Mouse (Mus musculus): ENCODE results near the gene Mllt3.

Mllt3 gene

DNA sequence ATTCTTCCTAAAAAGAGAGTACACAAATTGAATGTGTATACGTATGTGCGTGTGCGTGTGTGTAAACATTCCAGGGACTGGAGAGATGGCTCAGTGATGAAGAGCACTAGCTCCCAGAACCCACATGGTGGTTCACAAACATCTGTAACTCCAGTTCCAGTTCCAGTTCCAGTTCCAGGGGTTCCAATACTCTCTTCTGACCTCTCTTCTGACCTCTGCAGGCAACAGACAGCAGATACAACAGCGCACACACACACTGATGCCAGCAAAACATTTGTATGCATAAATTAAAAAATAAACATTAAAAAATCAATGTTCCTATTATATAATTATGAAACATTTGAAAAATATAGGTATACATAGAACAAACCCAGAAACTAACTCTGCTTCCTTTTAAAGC is 258.6 kb downstream of the Mllt3 start:
- DNase-seq (ENCODE audit: low spot score) = no peak

DNA sequence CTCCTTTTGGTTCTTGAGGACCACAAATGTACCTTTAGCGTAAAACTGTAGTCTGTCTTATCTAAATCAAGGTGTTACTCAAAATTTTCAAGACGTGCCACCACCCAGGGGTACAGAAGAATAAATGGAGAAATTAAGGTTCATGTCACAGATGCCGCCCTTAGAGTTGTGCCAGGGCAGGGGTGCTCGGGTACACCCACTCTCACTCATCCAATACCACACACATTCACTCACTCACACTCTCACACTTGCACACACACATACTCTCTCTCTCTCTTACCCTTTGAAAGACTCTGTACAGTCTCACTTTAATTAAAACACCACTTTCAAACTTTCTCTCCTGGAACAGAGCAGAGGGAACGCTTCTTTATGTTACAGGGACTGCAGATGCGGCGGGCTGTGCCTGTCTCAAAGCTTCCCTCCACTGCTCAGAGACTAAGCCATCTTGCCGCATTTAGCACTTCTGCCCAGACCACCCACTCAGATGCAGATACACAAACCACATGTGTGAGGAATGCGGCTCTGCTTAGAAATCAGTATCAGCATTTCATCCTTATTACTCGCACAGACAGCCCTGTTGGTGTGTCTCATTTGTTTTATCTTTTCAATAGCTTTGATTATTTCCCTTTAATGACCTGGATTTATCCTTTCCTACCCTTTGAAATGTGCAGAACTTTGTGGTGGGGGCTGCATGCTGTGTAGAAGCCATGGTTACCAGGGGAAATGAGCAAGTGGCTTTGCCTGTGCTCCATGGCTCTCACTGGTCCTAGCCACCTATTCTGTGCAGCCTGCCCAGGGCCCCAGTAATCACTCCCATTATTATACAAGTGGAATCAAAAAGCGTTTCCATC is 265.2 kb downstream of the Mllt3 start:
- peak; percentile 85 for DNase-seq (ENCODE audit: low spot score)

- DNase-seq (ENCODE audit: low spot score) = no peak
Observed at GRCm38 (mm10) chr4:87765729-87766128, 267.4 kb downstream of the Mllt3 start.

- no peak for DNase-seq (ENCODE audit: low spot score)
Observed at GRCm38 (mm10) chr4:87761075-87761474, 272.1 kb downstream of the Mllt3 start.

DNA sequence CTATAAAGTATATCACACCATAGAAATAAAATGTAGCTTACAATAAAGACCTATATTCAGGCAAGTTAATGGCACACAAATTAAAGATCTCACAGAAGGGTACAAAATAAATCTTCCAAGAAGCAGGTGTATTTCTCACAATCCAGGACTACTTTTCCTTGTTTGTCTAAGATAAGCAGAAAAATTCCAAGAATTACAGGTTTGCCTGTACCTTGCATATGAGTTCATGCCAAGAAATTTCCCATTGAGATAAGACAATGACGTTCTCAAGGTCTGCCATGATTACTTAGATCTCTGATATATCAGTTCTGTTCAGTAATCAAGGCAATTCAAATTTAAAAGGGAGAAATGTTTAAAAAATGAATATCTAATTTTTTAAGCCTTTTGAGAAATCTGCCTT is 272.9 kb downstream of the Mllt3 start:
- DNase-seq (ENCODE audit: low spot score) = no peak

GRCm38 (mm10) chr4:87759625-87760024 is 273.5 kb downstream of the Mllt3 start:
- no peak for DNase-seq (ENCODE audit: low spot score)

DNA sequence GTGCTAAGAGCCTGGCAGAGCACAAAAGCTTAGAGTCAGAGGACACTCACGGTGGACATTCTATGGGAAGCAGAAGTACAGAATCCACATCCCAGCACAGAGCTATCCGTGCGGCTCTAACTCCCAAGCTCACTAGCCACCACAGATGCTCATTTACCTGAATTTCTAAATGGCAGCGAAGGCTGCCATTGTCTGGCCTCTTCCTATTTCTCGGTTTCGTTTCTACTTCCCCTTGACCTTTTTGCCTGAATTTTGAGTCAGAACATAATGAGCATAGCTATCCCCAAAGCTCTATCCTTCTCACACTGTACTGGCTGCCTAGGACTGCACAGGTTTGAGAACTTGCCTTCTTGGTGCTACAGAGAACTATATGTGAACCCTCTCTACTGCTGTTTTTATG is 274.1 kb downstream of the Mllt3 start:
- DNase-seq (ENCODE audit: low spot score) = no peak

DNA sequence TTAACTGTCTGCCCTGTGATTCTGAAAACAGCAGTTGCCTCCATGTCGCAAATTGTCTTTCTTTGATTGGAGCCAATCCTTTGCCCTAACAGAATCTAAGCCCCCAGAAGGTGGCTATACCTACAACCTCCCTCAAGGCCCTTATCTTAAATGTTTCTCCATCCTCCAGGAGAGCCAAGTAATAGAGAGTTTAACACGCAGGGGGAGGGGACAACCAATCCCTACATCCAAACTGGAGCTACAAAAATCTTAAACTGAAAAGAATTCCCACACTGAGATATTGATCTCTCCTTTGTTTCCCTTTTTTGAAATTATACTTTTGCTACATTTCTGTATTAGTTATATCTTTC is 281.7 kb downstream of the Mllt3 start:
- no peak for DNase-seq (ENCODE audit: low spot score)

- DNase-seq (ENCODE audit: low spot score) = no peak
Observed at GRCm38 (mm10) chr4:87750856-87751514, 282.2 kb downstream of the Mllt3 start.

DNA sequence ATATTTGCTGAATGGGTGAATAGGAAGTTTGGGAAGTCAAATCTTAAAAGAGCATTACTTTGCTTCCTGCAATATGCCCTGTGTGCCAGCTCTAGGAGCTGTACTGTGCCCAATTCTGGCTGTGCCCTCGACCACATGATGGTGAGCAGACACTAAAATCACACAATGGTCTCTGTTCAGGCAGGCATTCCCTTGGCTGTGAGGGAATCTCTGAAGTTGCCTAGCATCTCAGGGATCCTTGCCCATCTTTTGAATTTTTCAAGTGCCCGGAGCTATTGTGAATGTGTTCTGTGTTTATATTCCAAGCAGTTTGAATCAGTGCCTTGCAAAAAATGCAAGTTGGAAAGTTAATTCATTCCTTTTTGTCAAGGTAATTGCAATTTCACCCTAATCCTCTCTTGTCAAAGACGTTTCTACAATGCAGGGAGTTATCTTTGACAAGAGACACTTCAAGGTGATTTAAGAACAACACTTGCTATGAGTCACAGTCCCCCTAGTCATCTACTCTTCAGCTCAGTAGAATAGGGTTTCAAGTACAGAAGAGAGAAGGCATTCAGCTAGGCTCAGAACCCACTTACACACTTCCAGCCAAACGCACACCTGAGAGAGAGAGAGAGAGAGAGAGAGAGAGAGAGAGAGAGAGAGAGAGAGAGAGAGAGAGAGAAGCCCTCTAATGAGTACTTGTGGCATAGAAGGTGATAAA is 283.5 kb downstream of the Mllt3 start:
- DNase-seq (ENCODE audit: low spot score) = no peak

DNA sequence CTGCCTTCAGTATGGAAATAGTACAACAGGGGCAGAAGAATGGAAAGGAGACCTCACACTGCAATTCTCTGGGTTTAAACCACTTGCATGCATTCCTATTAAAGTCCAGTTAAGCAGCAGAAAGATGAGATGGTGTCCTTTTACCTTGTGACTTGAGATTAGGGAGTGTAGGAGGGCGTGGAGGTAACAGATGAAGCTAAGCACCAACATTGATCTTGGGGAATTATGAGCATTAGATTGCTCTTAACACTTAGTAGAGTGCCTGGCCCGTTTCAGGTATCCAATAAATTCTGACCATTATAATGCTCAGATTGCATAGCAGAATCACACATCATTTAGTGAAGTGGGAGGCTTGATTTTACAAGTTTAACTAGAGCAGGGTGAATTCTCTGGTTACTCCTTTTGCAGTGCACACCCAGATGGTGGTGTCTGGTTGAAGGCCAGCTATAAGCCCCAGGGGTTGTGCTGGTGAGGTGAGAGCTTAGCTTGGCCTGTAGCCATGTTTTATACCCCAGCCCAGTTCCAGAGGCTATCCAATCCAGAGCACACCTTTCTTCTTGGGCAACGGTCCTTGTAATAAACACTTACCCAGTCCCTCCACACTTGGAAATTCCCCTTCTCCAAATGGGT is 288.0 kb downstream of the Mllt3 start:
- no peak for DNase-seq (ENCODE audit: low spot score)

DNA sequence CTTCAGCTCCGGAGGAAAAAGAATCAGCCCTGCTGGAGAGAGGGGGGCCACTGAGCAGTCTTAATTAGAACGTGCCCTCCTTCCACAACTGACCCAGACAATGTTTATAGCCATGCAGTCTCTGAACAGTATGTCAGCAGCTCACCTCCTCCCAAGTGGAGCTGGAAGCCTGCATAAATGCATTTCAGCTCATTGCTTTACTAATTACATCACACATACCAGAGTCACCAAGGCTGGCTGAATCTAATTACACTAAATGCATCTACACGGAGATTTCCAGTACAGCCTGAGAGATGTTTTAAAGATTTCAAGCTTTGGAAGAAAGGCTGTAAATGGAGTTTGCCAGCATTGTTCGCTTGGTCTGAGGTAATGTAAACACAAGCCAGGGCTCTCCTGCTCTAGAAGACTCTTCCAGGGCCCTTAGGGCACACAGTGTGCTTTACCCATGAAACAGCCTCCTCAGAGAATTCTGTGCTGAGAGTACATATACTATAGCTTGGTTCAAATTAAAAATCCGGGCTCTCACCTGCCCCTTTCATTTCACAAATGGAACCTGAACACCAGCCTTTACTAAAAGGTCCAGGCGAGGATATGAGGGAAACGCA is 293.5 kb downstream of the Mllt3 start:
- no peak for DNase-seq (ENCODE audit: low spot score)

DNA sequence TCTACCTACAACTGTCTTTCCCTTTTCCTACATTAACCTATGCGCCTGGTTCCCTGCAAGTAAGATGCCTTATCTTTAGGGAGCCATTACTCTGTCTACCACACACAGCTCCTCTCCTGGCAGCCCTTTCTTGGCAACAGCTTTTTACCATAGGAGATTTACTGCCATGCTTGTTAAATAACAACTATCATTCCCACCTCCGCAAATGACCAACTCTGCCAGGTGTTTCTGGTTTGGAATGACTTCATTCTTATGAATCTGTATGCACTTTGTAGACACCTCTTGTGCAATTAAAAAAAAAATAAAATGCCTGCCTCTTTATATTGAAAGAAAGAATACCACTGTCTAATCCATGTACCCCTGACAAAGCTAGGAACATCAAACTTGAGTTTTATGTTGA is 294.1 kb downstream of the Mllt3 start:
- DNase-seq (ENCODE audit: low spot score) = no peak

DNA sequence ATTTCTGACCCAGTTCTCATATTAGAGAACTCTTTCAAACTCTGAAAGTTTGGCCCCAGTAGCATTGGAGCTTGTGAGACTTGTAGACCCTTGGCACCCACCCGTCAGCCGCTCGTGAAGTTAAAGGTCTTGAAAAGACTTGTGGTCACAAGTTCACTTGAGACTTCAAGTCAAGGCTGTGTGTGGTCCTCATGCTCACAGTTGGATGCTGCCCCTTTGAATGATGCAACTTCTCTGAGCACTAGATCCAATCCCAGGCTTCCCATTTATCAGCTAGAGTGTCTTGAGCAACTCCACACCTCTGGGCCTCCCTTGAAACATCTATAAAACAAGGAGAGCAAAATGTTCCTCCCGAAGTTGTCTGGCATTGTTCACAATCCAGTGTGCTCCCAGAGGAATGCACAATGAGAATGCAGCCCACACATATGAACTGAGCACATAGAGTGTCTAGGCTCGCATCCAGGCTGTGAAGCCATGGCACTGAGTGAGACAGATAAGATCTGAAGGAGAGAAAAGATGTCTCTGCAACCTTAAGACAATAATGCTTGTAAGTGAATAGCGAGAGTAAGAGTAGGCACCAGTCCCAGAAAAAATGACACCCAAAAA is 295.9 kb downstream of the Mllt3 start:
- no peak for DNase-seq (ENCODE audit: low spot score)

- no peak for DNase-seq (ENCODE audit: low spot score)
Observed at GRCm38 (mm10) chr4:87736779-87737178, 296.4 kb downstream of the Mllt3 start.

DNA sequence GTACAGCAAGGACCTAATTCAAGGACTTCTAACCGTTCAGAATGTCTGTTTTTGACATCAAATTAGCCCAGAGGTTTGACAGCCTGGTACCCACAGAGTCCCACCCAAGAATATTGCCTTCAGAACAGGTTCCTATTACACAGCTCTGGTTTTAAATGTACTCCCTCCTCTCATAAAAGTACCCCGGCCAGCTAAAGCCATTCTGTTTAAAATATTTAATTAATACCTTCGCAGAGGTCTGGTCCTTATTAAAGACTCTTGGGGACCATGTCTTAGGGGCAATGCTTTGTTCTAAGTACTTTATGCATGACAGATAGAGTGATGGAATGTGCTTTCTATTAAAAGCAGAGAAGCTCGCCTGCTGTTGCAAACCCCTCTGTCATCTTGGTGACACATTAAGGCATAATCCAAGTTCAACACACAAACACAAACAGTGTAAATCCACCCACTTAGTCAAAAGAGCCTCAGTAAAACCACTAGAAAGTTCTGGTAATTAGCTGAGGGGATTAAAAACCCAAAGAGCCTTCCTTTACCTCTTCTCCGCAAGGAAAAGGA is 302.0 kb downstream of the Mllt3 start:
- no peak for DNase-seq (ENCODE audit: low spot score)

GRCm38 (mm10) chr4:87728581-87728980 is 304.6 kb downstream of the Mllt3 start:
- no peak for DNase-seq (ENCODE audit: low spot score)

DNA sequence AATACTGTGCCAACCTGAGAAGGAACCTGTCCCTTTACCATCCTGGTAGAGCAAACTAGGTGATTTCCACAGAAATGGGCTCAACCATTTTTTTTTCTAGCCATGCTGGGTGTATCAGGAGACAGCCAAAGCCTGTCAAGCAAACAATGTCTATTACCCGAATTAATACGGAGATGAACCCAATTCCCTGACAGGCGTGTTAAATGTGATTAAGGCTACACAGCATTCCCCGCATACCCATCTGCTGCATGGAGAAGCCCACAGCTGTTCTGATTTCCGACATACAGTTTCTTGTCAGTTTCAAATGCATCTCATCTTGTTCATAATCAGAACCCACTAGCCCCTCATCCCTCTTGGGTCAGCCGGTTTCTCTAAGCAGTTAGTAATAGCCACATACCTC is 309.7 kb downstream of the Mllt3 start:
- DNase-seq (ENCODE audit: low spot score) = no peak
